Mouse (Mus musculus): ENCODE measurements at regions not wholly inside any gene's neighbourhood (a gene's known extent, or its start where the extent isn't known, plus 50 kb on each side); places are given as distances from the start of the nearest gene placed in this dataset.

DNA sequence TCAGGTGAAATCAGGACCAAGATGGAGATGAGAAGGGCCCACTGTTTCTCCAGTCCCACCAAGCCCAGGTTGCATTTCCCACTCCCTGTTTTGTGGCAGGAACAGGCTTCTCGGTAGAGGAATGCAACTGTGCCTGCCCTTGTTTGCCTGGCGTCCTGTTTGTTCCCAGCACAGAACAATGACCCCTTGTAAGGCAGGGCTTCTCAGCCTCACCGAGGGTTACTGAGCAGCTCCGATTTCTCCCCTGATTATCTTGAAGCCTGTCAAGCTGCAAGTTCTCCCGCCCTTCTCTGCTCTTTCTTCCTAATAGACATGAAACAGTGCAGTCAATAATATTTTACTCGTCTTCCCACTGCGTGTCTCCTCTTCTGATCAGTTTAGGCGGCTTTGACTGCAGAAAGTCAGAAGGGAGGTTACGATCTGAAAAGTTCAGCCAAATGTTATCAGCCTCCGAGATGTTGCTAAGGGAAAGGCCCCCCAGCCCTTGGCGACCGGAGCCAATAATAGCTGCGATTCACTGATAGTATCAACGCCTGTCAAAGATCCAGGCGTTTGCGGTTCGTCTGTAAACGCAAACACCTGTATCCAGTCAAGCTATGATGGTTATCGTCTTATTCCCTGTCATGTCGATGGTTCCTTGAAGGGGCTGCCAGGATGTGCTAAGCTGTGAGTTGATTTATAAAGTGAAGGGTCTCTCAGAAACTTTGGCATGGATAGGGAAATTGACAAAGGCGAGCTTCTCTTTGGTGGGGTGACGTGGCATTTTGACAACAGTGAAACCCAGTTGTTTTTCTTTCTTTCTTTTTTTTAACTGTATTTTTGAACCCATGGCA lies 287.7 kb upstream of the Zfp507 start:
- no peak for DNase-seq

DNA sequence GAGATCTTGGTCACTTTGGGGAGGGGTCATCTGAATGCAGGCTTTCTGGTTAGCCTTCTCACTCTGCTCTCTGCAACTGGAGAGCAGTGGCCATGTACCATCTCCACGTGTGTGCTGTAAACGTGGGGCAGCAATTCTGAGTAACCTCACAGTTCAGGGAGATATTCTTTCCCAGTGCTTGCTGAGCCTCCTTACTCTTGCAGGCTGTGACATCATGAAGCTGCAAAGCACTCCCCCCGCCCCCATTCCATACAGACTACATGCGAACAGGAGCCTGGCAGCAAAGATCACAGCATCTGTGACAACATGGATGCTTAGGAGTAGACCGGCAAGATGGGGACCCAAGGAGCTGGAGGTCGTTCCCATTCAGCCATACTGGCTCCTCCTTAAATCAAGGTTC lies 284.8 kb upstream of the Zfp507 start:
- DNase-seq, result no peak

DNA sequence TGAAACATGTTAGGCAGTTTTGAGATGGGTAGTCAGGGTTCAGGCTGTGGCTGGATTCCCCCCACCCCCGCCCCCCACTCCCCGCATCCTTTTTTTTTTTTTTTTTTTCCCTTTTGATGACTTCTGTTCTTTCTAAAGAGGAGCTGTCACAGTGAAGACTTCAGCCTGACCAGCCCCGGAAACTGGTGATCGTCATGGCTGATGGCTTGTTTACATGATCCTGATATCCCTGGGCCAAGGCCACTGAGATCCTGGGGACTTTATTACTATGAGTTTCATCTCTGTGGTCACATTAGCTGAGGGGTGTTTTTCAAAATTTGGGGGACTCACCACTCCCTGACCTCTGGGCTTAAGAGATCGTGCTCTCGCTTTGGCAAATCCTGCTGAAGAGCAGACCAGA lies 275.9 kb upstream of the Zfp507 start:
- peak; percentile 22 for DNase-seq

DNA sequence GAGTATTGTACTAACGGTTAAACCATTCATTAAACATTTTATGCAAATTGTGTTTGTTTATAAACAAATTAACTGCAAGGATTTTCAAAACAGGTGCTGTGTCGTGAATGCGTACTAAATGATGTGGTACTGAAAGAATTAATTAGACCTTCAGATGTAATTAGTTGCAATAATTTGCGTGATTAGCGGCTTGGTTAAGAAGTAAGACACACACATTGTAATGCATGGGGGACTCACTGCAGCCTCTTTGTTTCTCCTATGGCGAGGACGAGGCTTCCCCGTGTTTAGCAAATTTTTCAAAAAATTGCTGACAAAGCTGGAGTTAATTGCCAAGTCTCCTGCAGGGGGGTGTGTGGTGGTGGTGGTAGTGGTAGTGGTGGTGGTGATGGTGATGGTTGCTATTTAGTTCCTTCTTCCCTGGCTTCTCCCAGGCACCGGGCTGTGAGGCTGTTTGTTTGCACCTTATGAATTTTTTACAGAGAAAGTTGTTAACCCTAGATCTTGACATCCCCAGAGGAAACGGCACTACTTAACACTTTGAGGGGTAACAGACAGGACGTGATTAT lies 275.4 kb upstream of the Zfp507 start:
- no peak for DNase-seq

DNA sequence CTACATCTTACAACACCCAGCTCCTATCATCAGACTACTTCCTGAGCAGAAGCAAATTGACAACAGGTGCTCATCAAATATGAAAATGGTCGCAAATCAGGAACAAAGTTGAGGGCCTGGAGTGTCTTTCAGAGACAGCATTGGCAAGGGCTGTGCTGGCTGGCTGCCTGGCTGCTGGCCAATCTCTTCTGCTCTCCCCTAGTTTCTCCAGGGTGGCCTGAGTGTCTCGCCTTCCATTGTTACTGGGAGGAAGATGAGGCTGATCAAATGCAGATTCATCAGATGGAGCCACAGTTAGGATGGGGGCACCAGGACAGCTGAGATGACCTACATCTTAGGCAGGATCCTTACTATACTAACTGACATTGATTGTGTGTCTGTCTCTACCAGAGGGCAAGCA lies 274.5 kb upstream of the Zfp507 start:
- DNase-seq, result no peak

DNA sequence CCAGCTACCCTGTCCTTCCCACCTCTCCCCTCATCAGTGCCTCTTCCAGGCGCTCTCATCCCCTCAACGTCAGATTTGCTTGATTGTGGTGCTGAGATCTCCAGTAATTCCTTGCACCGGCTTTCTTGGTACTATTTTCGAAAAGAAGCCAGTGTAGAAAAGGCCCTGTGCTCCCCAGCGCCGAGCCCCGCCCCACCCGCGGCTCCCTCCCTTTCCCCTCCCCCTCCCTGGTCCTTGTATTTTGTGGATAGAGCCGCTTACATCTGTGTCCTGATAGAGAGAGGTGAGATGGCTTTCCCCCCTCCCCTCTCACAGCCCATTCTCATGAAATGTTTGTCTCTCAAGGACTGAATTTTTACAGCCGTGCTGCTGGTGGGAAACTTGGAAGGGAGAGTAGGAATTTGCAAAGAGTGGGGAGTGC lies 273.2 kb upstream of the Zfp507 start:
- DNase-seq, result no peak

DNA sequence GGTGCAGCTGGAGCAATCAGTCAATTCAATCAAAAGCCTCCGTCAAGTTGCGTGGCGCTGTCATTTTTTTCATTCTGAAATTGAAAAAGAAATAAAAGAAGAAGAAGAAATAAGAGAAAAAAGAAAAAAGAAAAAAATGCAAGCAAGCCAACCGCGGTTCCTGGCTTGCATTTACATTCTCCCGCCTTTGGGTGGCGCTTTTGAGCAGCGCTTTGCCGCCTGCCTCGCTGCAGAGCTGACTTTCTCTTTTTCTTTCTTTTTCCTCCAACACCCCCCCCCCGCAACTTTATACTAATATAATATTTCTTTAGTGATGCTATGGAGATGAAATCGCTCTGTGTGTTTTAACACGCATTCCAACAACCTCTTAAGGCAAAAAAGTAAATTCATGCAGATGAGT lies 269.0 kb upstream of the Zfp507 start:
- no peak for DNase-seq

DNA sequence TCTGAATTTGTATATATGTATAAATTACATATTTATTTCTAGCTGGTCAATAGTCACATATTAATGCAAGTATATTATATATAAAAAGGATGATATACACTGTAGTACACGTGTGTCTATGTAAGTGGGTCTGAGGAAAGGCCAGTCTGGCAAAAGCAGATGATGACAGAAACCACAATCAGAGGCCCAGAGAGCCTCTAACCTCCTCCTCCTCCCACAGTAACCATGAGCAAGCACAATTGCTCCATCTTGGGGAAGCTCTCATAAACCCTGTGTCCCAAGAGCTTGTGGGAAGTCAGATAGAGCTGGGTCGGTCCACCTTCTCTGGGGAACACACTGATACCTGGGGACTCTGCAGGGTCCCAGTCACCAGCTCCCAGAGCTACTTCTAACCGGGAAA lies 263.9 kb upstream of the Zfp507 start:
- no peak for DNase-seq

DNA sequence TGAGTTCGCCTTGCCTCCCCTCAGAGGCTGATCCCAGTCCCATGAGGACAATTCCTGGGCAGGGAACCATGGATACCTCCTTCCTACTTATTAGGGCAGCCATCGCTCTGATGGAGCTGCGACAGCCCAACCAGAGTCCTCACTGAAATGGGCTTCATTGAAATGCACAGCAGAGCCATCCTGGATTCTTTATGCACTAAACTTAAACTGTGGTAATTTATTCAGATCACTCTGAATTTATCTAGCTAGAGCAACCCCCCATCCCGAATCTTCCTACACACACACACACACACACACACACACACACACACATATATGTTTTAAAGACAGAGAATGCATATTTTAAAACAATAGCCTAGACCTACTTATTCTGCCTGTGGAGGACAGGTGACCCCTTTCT lies 258.9 kb upstream of the Zfp507 start:
- DNase-seq, result no peak

DNA sequence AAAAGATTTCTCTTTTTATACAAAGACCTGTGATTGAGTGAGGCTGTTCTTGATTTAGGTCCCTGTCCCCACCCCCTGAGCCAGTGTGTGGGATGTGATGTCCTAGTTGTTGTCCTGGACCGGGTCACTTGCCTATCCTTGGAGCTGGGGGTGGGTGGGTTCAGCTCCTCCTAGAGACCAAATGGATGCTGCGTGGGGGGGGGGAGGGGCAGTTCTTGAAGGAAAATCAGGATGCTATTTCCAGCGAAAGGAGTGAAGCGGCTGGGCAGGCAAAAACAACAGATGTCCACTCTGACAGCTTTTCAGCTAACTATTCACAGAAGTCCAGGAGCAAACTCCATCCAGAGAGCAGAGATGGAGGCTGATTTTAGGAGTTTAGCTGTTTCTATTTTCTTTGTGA lies 257.6 kb upstream of the Zfp507 start:
- no peak for DNase-seq

DNA sequence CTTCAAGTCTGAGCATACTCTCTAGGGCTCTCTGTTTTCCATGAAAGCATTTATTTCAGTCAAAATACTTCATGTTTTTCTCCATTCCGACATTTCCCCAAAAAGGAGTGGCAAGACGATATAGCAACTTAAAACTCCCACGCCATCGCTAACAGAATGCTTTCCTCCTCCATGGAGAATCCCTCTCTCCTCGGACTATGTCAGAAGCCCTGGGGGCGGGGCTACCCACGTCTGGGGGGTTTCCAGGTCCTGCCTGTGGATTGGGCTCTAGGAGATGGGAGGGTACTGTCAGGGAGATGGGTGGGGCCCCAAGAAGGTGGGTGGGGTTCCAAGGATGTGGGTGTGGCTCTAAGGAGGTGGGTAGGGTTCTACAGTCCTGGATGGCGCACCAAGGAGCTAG lies 243.2 kb upstream of the Zfp507 start:
- no peak for DNase-seq

DNA sequence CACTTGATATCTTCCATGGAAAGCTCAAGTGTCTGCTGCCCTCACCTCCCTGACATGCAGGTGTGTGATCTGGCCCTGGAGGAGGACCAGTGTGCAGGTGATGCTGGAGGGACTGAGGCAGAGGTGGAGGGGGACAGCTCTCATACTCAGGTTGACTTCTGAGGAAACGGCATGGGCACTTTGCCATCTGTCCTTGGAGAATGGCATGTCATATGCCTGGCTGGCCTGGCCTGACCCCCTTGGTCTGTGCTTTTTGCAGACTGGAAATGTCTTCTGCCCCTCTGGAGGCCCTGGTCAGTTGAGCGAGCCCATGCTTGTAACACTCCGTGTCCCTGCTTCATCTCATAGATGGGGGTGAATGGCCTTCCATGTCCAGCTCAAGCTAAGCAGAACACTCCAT lies 229.1 kb upstream of the Zfp507 start:
- no peak for DNase-seq

DNA sequence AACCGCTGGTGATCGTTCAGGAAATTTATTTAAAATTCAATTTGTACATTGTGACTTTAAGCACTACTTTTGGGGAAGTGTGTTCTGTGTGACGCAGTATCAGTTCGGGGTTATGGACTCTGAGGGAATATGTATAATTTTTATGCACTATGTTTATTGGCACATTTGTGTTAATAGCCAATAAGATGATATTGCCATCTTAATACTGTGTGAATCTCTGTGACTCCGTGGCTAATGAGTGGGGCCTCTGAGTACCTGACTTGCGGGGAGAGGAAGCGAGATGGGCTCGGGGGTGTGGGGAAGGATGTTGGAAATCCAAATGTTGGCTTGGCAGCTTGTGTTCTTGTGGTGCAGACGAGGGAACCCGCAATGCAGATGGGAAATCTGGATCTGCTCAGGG lies 220.2 kb upstream of the Zfp507 start:
- DNase-seq, result no peak

DNA sequence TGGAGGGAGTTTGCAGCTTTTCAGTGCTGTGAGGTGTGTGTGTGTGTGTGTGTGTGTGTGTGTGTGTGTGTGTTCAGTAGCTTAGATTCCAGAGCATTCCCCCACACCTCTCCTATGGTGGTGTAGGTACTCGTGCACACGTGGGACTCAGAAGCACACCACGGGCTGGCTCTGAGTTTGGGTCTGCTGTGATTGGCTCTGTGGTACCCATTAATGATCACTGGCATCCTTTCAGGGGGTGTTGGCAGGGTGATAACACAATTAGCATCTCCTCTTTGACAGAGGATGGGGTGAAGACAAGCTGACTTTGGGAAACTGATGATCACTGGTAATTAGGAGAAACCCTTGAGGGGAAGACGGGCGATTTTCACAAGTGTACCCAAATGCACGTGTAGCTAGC lies 219.7 kb upstream of the Zfp507 start:
- no peak for DNase-seq

DNA sequence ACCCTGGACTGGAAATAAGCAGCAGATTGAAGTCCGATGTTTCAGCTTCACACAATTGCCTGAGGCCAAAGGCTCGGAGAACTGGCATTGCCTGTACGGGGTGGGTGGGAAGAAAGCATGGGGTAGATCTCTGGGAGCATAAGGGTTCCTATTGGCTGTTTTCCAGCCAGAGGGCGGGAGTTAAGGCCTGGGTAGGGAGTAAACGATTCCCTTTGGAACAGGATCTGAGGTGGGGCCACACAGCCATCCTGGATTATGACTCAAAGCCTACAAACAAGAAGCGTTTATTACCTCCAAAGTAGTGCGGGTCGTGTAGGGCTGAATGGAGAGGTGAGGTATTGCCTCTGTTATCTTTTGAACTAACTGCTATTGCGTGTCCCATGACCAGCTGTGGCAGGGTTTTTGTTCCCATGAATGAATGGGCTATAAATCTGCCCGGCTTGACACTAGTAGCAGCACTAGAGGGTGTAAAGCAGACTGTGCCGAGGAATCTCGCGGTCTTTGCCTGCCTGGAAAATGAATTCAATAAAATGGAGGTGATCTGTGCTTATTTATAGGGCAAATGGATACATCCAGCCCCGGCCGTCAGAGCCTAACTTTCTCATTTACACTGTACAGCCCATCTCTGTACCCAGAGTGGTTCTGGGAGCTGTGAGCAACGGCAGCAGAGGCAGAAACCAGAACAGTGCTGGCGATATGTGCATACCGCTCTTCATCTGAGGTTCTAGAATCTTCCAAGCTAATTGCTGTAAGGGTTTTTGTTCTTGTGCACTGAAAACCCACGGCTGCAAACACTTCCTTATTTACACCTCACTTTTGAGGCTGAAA lies 214.3 kb upstream of the Zfp507 start:
- DNase-seq, result no peak

DNA sequence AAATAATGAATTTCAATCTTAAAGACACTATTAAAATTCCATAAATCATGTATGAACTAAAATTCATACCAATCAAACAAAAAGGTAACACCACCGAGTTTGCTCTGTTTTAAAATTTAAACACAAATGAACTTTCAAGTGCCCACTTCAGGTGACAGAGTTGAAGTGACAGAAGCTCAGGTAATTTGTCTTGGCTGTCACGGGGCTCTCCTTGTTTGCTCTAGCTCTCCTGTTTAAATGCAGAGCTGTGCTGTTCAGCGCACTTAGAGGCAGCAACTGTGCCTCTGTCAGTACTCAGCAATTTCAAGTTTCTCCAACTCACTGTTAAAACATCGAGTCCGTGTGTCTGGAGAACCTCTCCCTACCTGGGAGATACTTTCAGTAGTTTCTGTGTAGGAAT lies 193.8 kb upstream of the Zfp507 start:
- DNase-seq, result no peak

DNA sequence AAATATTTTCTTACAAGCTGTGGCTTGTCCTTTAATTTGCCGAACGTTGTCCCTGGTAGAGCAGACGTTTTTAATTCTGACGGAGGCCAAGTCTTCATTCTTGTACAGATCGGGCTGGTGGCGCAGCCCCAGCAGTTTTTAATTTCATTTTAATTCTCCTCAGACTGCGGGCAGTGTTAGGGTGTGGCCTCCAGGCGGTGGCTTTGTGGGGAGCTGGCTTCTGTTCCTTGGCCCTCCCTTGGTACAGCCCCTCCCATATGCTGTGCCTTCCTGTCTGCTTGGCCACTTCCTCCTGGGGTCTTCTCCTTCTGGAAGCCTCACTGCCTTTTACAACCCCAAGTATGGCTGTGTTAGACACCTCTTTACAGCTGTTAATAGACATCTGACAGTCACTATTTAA lies 189.7 kb upstream of the Zfp507 start:
- DNase-seq, result no peak

DNA sequence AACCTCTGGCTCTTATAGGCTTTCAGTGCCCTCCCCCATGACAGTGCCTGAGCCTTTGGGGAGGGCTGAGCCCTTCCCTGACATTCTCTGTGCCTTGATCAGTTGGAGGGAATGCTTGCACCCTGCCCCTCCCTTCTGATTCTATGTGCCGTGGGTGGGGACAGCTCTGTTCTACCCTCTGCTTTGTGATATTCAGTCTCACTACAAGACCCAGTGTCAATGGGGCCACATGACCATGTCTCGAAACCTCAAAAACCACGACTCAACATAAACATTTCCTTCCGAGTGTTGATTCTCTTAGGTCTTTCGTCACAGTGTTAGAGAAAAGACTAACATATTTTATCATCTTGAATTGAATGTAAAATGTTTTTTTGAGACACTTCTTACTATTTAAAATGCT lies 188.3 kb upstream of the Zfp507 start:
- no peak for DNase-seq

DNA sequence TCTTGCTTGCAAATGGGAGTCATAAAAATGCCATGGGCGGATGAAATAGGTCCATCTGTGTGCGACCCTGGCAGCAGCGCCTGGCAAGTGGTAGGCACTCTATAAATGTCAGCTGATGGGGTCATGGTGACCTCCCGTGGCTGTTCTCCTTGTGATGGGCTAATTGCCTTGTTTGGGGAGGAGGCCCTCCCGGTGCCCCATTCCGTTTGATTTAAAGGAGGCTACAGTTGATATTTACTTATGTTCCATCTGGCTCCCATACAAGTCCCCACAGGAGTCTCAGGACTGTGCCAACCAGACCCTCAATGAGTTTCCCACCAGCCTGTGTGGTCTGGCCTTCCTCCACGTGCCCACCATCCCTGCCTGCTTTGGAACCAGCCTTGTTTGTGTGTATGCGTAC lies 186.7 kb upstream of the Zfp507 start:
- DNase-seq, result no peak

DNA sequence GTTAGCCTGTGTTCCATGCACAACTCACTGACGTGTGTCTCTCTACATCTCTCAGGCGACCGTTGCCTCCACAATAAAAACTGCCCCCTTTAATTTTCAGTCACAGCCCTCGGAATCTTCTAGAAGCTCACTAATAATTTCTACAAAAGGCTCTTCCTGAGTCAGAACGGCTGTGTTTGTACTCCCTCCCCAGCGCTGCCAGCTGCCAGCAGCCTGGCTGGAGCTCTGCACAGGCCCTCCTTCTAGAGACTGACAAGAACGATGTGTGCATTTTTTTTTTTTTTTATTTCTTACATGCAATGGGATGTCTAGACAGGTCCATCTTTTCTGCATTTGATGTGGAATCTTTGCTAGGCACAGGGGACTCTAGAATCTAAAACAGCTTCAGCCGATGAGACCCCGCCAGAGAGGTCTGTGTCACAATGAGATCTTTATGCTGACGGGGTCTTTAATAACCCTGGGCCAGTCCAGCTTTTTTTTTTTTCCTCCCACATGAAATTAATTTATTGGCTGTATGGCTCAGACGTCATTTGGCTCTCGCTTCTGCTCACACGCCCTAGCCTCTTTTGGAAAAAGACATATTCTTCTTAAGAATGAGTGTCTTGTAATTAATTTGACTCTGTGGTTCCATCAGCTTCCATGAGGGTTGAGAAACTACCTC lies 185.8 kb upstream of the Zfp507 start:
- no peak for DNase-seq

DNA sequence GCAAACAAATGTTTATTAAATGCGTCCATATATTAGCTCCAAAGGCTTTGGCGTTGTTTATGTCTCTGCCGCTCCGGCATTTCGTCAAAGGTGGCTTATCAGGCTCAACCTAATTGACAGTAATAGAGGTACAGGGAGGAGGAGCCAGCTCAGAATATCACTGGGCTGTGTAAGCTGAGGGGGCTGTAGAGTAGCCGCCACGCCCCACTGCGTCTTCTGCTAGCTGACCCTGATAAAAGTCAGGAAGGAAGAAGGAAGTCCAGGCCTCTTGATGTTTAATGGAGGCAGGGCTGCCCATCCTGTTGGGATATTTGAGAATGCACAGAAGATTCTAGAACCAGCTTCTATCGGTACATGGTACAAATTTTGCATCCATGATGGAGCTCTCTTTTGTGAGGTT lies 175.2 kb upstream of the Zfp507 start:
- no peak for DNase-seq

DNA sequence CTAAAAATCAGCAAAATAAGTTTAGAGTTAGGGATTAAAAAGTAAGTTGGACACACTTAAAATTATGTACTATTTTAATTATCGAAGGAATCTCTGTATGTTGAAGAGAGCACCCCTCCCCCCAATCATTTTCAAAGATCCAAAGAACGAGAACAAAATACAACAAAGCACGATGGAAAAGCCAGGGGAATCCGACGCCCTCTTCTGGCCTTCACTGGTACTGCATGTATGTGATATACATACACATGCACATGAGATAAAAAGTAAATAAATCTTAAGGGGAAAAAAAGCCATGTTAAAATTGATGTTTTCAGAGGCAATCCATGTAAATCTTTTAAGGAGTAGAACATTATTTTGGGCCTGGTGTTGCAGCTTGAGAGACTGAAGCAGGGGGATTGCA lies 155.9 kb upstream of the Zfp507 start:
- DNase-seq, result no peak

DNA sequence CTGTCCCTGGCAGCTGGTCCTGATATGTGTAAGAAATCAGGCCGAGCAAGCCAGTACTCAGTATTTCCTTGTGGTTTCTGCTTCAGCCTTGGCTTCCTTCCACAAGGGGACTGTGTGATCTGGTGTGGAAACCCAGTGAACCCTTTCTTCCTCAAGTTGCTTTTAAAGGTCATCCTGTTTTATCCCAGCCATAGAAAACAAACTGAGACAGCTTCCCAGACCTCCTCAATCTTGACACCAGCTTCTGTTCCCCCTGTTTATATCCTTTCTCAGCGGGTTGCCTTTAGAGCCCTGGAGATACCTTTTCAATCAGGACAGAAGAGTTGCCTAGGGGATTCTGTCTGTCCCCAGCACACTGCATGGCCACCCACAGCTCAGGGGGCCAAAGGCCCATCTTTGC lies 155.2 kb upstream of the Zfp507 start:
- DNase-seq, result no peak

DNA sequence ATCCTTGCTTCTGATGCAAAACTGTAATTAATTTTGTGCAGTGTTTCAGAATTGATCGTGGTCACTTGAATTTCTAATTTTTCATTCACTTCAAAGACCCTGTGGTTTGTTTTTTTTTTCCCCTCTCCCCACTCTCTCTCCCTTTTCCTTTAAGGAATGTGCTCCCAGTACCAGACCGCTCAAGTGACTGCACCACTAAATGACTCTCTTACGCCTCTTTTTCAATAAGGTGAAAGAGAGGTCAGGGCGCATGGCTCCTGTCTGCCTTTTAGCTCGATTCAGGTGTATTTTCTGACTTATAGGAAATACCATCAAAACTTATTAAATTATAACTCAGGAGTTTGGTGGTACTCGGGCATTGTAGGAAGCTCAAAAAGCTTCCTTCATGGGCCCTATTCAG lies 146.0 kb upstream of the Zfp507 start:
- DNase-seq, result no peak
